Comparison of ENCODE assay signal across 9 mouse cellular contexts in the genomic region with DNA sequence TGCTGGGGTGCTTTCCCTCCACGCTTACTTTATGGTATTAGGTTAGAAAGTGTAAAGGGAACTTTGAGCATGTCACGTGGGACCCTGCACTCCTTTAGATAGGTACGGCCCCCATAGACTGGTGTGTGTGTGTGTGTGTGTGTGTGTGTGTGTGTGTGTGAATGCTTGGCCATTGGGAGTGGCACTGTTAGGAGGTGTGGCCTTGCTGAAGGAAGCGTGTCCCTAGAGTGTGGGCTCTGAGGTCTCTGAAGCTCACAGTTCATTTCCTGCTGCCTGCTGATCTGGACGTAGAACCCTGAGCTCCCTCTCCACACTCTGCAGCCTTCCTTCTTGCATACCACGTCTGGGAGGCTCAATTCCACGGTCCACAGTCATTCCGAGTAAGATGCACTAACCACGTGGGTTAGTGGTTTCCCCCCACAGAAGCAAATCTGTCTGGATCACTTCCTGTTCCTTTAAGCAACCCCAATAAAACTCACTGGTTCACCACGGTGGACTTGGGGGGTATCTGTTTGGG. TPM values are rescaled to one million over a fixed set of nuclear protein-coding genes. Genes with fewer than 3 reads are reported as not detected.
DNase-seq lines count a peak whose midpoint lies in the region; ATAC-seq and TF ChIP-seq lines count a peak whose summit lies in the region.
"Had no signal": no experiment of that assay in that cellular context is flagged by ENCODE, and none has a peak within 500 bp of the region (broad histone marks: within the 10 kb centered on the region; RNA-seq: fewer than 3 reads in every experiment).

No protein-coding gene starts in this region.

- no peaks in the 10 kb centered on the region for H3K79me2 ChIP-seq in liver, adult 2 months (ENCODE audit: control insufficient read depth, insufficient read depth, low read length)

- no peaks in the 10 kb centered on the region for H3K27me3 ChIP-seq in liver, adult 2 months (ENCODE audit: control insufficient read depth, insufficient read depth, low read length)
- H3K27me3 ChIP-seq in embryonic facial prominence, embryonic 13.5 days = no peaks in the 10 kb centered on the region
- H3K27me3 ChIP-seq in small intestine, adult 2 months (ENCODE audit: control insufficient read depth, insufficient read depth, low read length) = no peaks in the 10 kb centered on the region
- H3K27me3 ChIP-seq: embryonic facial prominence, embryonic 12.5 days had no signal

- H3K4me2 ChIP-seq in embryonic facial prominence, embryonic 13.5 days = no peak overlapping the region
- H3K4me2 ChIP-seq: embryonic facial prominence, embryonic 12.5 days had no signal

- H3K9ac ChIP-seq in liver, adult 2 months (ENCODE audit: low read depth, low read length) = no peak overlapping the region
- H3K9ac ChIP-seq in embryonic facial prominence, embryonic 13.5 days = no peak overlapping the region
- H3K9ac ChIP-seq: embryonic facial prominence, embryonic 12.5 days had no signal

- no peak for DNase-seq in liver, adult 2 months (ENCODE audit: extremely low read depth, low read depth, low spot score)
- no peak for DNase-seq in liver
- DNase-seq in lung, adult 2 months = no peak
- no peak for DNase-seq in left cerebral cortex, postnatal 14 days (ENCODE audit: low spot score in 2 of 2)
- no peak for DNase-seq in cerebellum, postnatal 4 days (ENCODE audit: low spot score in 2 of 2)

- ATAC-seq in embryonic facial prominence, embryonic 13.5 days (ENCODE audit: insufficient number of reproducible peaks, insufficient read depth, low FRiP score, low TSS enrichment, low read depth) = no peak
- ATAC-seq in megakaryocyte-erythroid progenitor cell, adult 5-6 weeks (replicated peaks; ENCODE audit: low FRiP score, low TSS enrichment, poor library complexity, severe bottlenecking) = no peak

- intact Hi-C loops in left cerebral cortex, postnatal 14 days (cut with DNase I) = no loop called here

- 0 out of 2 replicates have a peak overlapping the region, but pooled peaks have one; percentile 7 for H3K27ac ChIP-seq in liver, adult 2 months (replicated peaks; ENCODE audit: insufficient read depth, low read depth, low read length)
- H3K27ac ChIP-seq in embryonic facial prominence, embryonic 13.5 days = peak overlapping the region; percentile 68; the same call in 1 of the 2 replicates
- peak overlapping the region; percentile 86 for H3K27ac ChIP-seq in small intestine, adult 2 months (ENCODE audit: insufficient read depth, low read depth, low read length)
- H3K27ac ChIP-seq: embryonic facial prominence, embryonic 12.5 days had no signal

- no peaks in the 10 kb centered on the region for H3K36me3 ChIP-seq in liver, adult 2 months (ENCODE audit: control insufficient read depth, insufficient read depth, low read length)
- peaks cover 16% of the 10 kb centered on the region for H3K36me3 ChIP-seq in embryonic facial prominence, embryonic 13.5 days
- peaks cover 11% of the 10 kb centered on the region for H3K36me3 ChIP-seq in small intestine, adult 2 months (ENCODE audit: control insufficient read depth, insufficient read depth, low read length)

- TF ChIP-seq CTCF in liver, adult 2 months (IDR thresholded peaks at IDR 0.05; ENCODE audit: low read depth, low read length) = no peak
- TF ChIP-seq CTCF in lung, adult 2 months (IDR thresholded peaks at IDR 0.05; ENCODE audit: insufficient read depth, low read length) = no peak
- no peak for TF ChIP-seq CTCF in small intestine, adult 2 months (IDR thresholded peaks at IDR 0.05; ENCODE audit: extremely low read depth, insufficient read length, insufficient replicate concordance, low read depth, low read length)

- no peaks in the 10 kb centered on the region for H3K4me1 ChIP-seq in liver, adult 2 months (ENCODE audit: control insufficient read depth, insufficient read depth, low read length)
- peaks cover 22% of the 10 kb centered on the region for H3K4me1 ChIP-seq in embryonic facial prominence, embryonic 13.5 days
- peaks cover 3% of the 10 kb centered on the region; the same call in 1 of the 2 replicates for H3K4me1 ChIP-seq in lung, adult 2 months (ENCODE audit: control insufficient read depth, insufficient read depth, low read length)
- H3K4me1 ChIP-seq in small intestine, adult 2 months (ENCODE audit: control insufficient read depth, insufficient read depth, insufficient read length, low read length) = peaks cover 48% of the 10 kb centered on the region

- 75% methylated on average over 10 of the region's 10 CpGs for WGBS in liver, adult 2 months
- WGBS in embryonic facial prominence, embryonic 13.5 days = 56% methylated on average over 10 of the region's 10 CpGs
- 47% methylated on average over 10 of the region's 10 CpGs for WGBS in lung, adult 2 months
- WGBS in small intestine, adult 2 months = 44% methylated on average over 10 of the region's 10 CpGs

- no peak overlapping the region for H3K4me3 ChIP-seq in liver, adult 2 months (ENCODE audit: insufficient read depth, low read depth, low read length)
- H3K4me3 ChIP-seq in embryonic facial prominence, embryonic 13.5 days = no peak overlapping the region
- H3K4me3 ChIP-seq in lung, adult 2 months (replicated peaks; ENCODE audit: extremely low read depth, low read depth, low read length) = no peak overlapping the region
- H3K4me3 ChIP-seq in small intestine, adult 2 months (ENCODE audit: low read depth, low read length) = no peak overlapping the region
- H3K4me3 ChIP-seq: embryonic facial prominence, embryonic 12.5 days had no signal

- no peaks in the 10 kb centered on the region for H3K9me3 ChIP-seq in embryonic facial prominence, embryonic 13.5 days
- H3K9me3 ChIP-seq: embryonic facial prominence, embryonic 12.5 days had no signal

- TF ChIP-seq POLR2A in liver, adult 2 months (IDR thresholded peaks at IDR 0.05; ENCODE audit: extremely low read depth, insufficient read depth, low read length) = no peak
- TF ChIP-seq POLR2A in lung, adult 2 months (IDR thresholded peaks at IDR 0.05; ENCODE audit: borderline replicate concordance, extremely low read depth, low read depth, low read length) = 0 out of 2 replicates have a peak, but pooled peaks have one; percentile 27
- no peak for TF ChIP-seq POLR2A in small intestine, adult 2 months (IDR thresholded peaks at IDR 0.05; ENCODE audit: low read depth, low read length)

RNA-seq across cellular contexts. Expression of gene Golm1, which starts 19.2 kb away (rescaled TPM):
- total RNA-seq in liver, adult 2 months (2014; rRNA removed) = 3.3 and 3.6 TPM in 2 replicates
- polyA plus RNA-seq in liver, adult 2 months (2012; rRNA removed) = 1.1 and 1.2 TPM in 2 replicates
- 44.7 and 46.0 TPM in 2 replicates for polyA plus RNA-seq in embryonic facial prominence, embryonic 13.5 days (2015; fragmentation: Nextera tagmentation; extraction: Ambion mirVana)
- polyA plus RNA-seq in lung, adult 2 months (2012; rRNA removed) = 11.2 and 15.3 TPM in 2 replicates
- 25.2 and 29.1 TPM in 2 replicates for polyA plus RNA-seq in small intestine, adult 2 months (2012; rRNA removed)
- 69.6 and 76.7 TPM in 2 replicates for total RNA-seq in megakaryocyte-erythroid progenitor cell, adult 5-6 weeks (2014; fragmentation: Nextera tagmentation)
- 101 and 137 TPM in 2 replicates for total RNA-seq in megakaryocyte-erythroid progenitor cell, adult 5-6 weeks (2017)
- total RNA-seq in left cerebral cortex, postnatal 14 days (2021) = 10 to 100 TPM; 15.5 to 15.6 TPM

RNA-seq across cellular contexts. Expression of gene 4921517D22Rik, which starts 37.5 kb away (rescaled TPM):
- not detected in 2 replicates for total RNA-seq in liver, adult 2 months (2014; rRNA removed)
- not detected in 2 replicates for polyA plus RNA-seq in liver, adult 2 months (2012; rRNA removed)
- not detected in 2 replicates for polyA plus RNA-seq in embryonic facial prominence, embryonic 13.5 days (2015; fragmentation: Nextera tagmentation; extraction: Ambion mirVana)
- not detected in 2 replicates for polyA plus RNA-seq in lung, adult 2 months (2012; rRNA removed)
- not detected in 2 replicates for polyA plus RNA-seq in small intestine, adult 2 months (2012; rRNA removed)
- not detected in 2 replicates for total RNA-seq in megakaryocyte-erythroid progenitor cell, adult 5-6 weeks (2014; fragmentation: Nextera tagmentation)
- not detected in 2 replicates for total RNA-seq in megakaryocyte-erythroid progenitor cell, adult 5-6 weeks (2017)
- total RNA-seq in left cerebral cortex, postnatal 14 days (2021) = not detected
- polyA plus RNA-seq: embryonic facial prominence, embryonic 12.5 days had no signal

RNA-seq across cellular contexts. Expression of gene Spata31d1a, which starts 53.8 kb away (rescaled TPM):
- total RNA-seq in liver, adult 2 months (2014; rRNA removed) = not detected in 2 replicates
- polyA plus RNA-seq in liver, adult 2 months (2012; rRNA removed) = not detected in 2 replicates
- 0.04 and 0.20 TPM in 2 replicates for polyA plus RNA-seq in embryonic facial prominence, embryonic 13.5 days (2015; fragmentation: Nextera tagmentation; extraction: Ambion mirVana)
- not detected in 2 replicates for polyA plus RNA-seq in lung, adult 2 months (2012; rRNA removed)
- polyA plus RNA-seq in small intestine, adult 2 months (2012; rRNA removed) = not detected in 2 replicates
- 0.28 TPM in 1 of 2 replicates, not detected in the other for total RNA-seq in megakaryocyte-erythroid progenitor cell, adult 5-6 weeks (2014; fragmentation: Nextera tagmentation)
- not detected in 2 replicates for total RNA-seq in megakaryocyte-erythroid progenitor cell, adult 5-6 weeks (2017)
- total RNA-seq in left cerebral cortex, postnatal 14 days (2021) = under 1 TPM; 0.13 to 0.18 TPM
- polyA plus RNA-seq: embryonic facial prominence, embryonic 12.5 days had no signal

RNA-seq across cellular contexts. Expression of gene Spata31d1b, which starts 55.7 kb away (rescaled TPM):
- not detected in 2 replicates for total RNA-seq in liver, adult 2 months (2014; rRNA removed)
- not detected in 2 replicates for polyA plus RNA-seq in liver, adult 2 months (2012; rRNA removed)
- polyA plus RNA-seq in embryonic facial prominence, embryonic 13.5 days (2015; fragmentation: Nextera tagmentation; extraction: Ambion mirVana) = not detected in 2 replicates
- 0.05 TPM in 1 of 2 replicates, not detected in the other for polyA plus RNA-seq in lung, adult 2 months (2012; rRNA removed)
- polyA plus RNA-seq in small intestine, adult 2 months (2012; rRNA removed) = not detected in 2 replicates
- not detected in 2 replicates for total RNA-seq in megakaryocyte-erythroid progenitor cell, adult 5-6 weeks (2014; fragmentation: Nextera tagmentation)
- total RNA-seq in megakaryocyte-erythroid progenitor cell, adult 5-6 weeks (2017) = not detected in 2 replicates
- total RNA-seq in left cerebral cortex, postnatal 14 days (2021) = not detected
- polyA plus RNA-seq: embryonic facial prominence, embryonic 12.5 days had no signal

Comparison
In these comparisons a context has a peak if more than half of its experiments do, and no peak if none do; other contexts are left out.
1. H3K27ac ChIP-seq: peak in every context shown above with its lines; median percentile 86 in small intestine, adult 2 months; 68 in embryonic facial prominence, embryonic 13.5 days; 7 in liver, adult 2 months.